Mouse (Mus musculus): ENCODE measurements at regions not wholly inside any gene's neighbourhood (a gene's known extent, or its start where the extent isn't known, plus 50 kb on each side); places are given as distances from the start of the nearest gene placed in this dataset.

GRCm38 (mm10) chr8:115618049-115618760 is 89.4 kb downstream of the Maf start:
- TF ChIP-seq CTCF (conservative IDR thresholded peaks at IDR 0.05; ENCODE audit: low read length), result no peak
- TF ChIP-seq POU5F1 (IDR thresholded peaks at IDR 0.05; ENCODE audit: borderline replicate concordance, low read length), result no peak
